8 mouse cellular contexts compared by ENCODE assay signal in genomic region chr1:132355841-132356242, GRCm38 (mm10). TPM values are rescaled to one million over a fixed set of nuclear protein-coding genes. Genes with fewer than 3 reads are reported as not detected.
A peak's percentile ranks its signal among the peaks of the same experiment; 100 is the strongest.
DNase-seq lines count a peak whose midpoint lies in the region; ATAC-seq and TF ChIP-seq lines count a peak whose summit lies in the region.

No protein-coding gene starts in this region.

- 0 out of 2 replicates have a peak, but pooled peaks cover 3% of the 10 kb centered on the region for H3K9me3 ChIP-seq in heart, embryonic 13.5 days
- no peaks in the 10 kb centered on the region for H3K9me3 ChIP-seq in kidney, postnatal 0 days (replicated peaks; ENCODE audit: low read length)
- peaks cover 3% of the 10 kb centered on the region for H3K9me3 ChIP-seq in liver, embryonic 13.5 days (replicated peaks)
- H3K9me3 ChIP-seq in neural tube, embryonic 12.5 days: no peaks in the 10 kb centered on the region
- no peaks in the 10 kb centered on the region for H3K9me3 ChIP-seq in stomach, postnatal 0 days (ENCODE audit: control insufficient read depth, low read length)

- WGBS in heart, embryonic 13.5 days: 0% methylated on average over 3 of the region's 3 CpGs
- 0% methylated on average over 3 of the region's 3 CpGs for WGBS in kidney, postnatal 0 days
- WGBS in liver, embryonic 13.5 days (ENCODE audit: insufficient replicate concordance): 2% methylated on average over 3 of the region's 3 CpGs
- under 1% methylated on average over 3 of the region's 3 CpGs for WGBS in neural tube, embryonic 12.5 days
- WGBS in stomach, postnatal 0 days: 5% methylated on average over 3 of the region's 3 CpGs

- TF ChIP-seq EP300 in stomach, postnatal 0 days (optimal IDR thresholded peaks at IDR 0.05): no peak

- H3ac ChIP-seq in C2C12 (ENCODE audit: control insufficient read depth, insufficient read length, low read depth): no peak overlapping the region

- no peak overlapping the region for H3K4me3 ChIP-seq in C2C12 (ENCODE audit: insufficient read depth, poor library complexity, severe bottlenecking)
- no peak overlapping the region for H3K4me3 ChIP-seq in bone marrow macrophage, adult 2 months (ENCODE audit: insufficient read depth, low read length)
- H3K4me3 ChIP-seq in embryonic fibroblast, embryonic 13.5 days (ENCODE audit: insufficient read depth, low read length): no peak overlapping the region
- H3K4me3 ChIP-seq in heart, embryonic 13.5 days: no peak overlapping the region
- H3K4me3 ChIP-seq in kidney, postnatal 0 days (replicated peaks; ENCODE audit: low read depth, low read length): no peak overlapping the region
- no peak overlapping the region for H3K4me3 ChIP-seq in liver, embryonic 13.5 days (replicated peaks)
- no peak overlapping the region for H3K4me3 ChIP-seq in neural tube, embryonic 12.5 days
- no peak overlapping the region for H3K4me3 ChIP-seq in stomach, postnatal 0 days (ENCODE audit: low read depth, low read length)

- peaks cover 25% of the 10 kb centered on the region for H3K36me3 ChIP-seq in C2C12 (ENCODE audit: control insufficient read depth, insufficient read depth)
- peaks cover 42% of the 10 kb centered on the region for H3K36me3 ChIP-seq in heart, embryonic 13.5 days
- H3K36me3 ChIP-seq in kidney, postnatal 0 days (ENCODE audit: insufficient read depth, low read length): peaks cover 20% of the 10 kb centered on the region
- peaks cover 75% of the 10 kb centered on the region for H3K36me3 ChIP-seq in liver, embryonic 13.5 days
- peaks cover 40% of the 10 kb centered on the region for H3K36me3 ChIP-seq in neural tube, embryonic 12.5 days
- H3K36me3 ChIP-seq in stomach, postnatal 0 days (ENCODE audit: control insufficient read depth, insufficient read depth, low read length): 0 out of 2 replicates have a peak, but pooled peaks cover 7% of the 10 kb centered on the region

- peak; percentile 26; the same call in 1 of the 2 replicates for ATAC-seq in heart, embryonic 13.5 days (ENCODE audit: extremely low read depth, insufficient number of reproducible peaks, low FRiP score, low TSS enrichment)
- ATAC-seq in kidney, postnatal 0 days (replicated peaks; ENCODE audit: low FRiP score, low read depth): 0 out of 2 replicates have a peak, but pooled peaks have one; percentile 37
- peak; percentile 21 for ATAC-seq in liver, embryonic 13.5 days (ENCODE audit: low read depth)
- ATAC-seq in neural tube, embryonic 12.5 days (ENCODE audit: low FRiP score, low read depth): peak; percentile 70
- ATAC-seq in stomach, postnatal 0 days (ENCODE audit: low FRiP score, low TSS enrichment): peak; percentile 66

- no peak for TF ChIP-seq POLR2A in bone marrow macrophage, adult 2 months (IDR thresholded peaks at IDR 0.05; ENCODE audit: borderline replicate concordance, low read depth, low read length)
- no peak for TF ChIP-seq POLR2A in embryonic fibroblast, embryonic 13.5 days (IDR thresholded peaks at IDR 0.05; ENCODE audit: low read depth, low read length)

- no peaks in the 10 kb centered on the region for H3K79me2 ChIP-seq in C2C12 (ENCODE audit: control insufficient read depth, insufficient read depth)

- H3K27me3 ChIP-seq in C2C12 (ENCODE audit: control insufficient read depth, insufficient read depth, insufficient read length): no peaks in the 10 kb centered on the region
- H3K27me3 ChIP-seq in heart, embryonic 13.5 days (replicated peaks): no peaks in the 10 kb centered on the region
- no peaks in the 10 kb centered on the region for H3K27me3 ChIP-seq in kidney, postnatal 0 days (ENCODE audit: insufficient read depth, low read length)
- no peaks in the 10 kb centered on the region for H3K27me3 ChIP-seq in liver, embryonic 13.5 days
- H3K27me3 ChIP-seq in neural tube, embryonic 12.5 days (replicated peaks): no peaks in the 10 kb centered on the region
- H3K27me3 ChIP-seq in stomach, postnatal 0 days (ENCODE audit: control insufficient read depth, insufficient read depth, low read length): no peaks in the 10 kb centered on the region

- H3K4me2 ChIP-seq in heart, embryonic 13.5 days: no peak overlapping the region
- no peak overlapping the region for H3K4me2 ChIP-seq in kidney, postnatal 0 days (ENCODE audit: low read length)
- H3K4me2 ChIP-seq in liver, embryonic 13.5 days: no peak overlapping the region
- H3K4me2 ChIP-seq in neural tube, embryonic 12.5 days (replicated peaks): no peak overlapping the region
- no peak overlapping the region for H3K4me2 ChIP-seq in stomach, postnatal 0 days (replicated peaks; ENCODE audit: low read depth)

- H3K4me1 ChIP-seq in bone marrow macrophage, adult 2 months (ENCODE audit: control insufficient read depth, insufficient read depth, low read length): peaks cover 3% of the 10 kb centered on the region; the same call in 1 of the 2 replicates
- peaks cover 9% of the 10 kb centered on the region; the same call in 1 of the 2 replicates for H3K4me1 ChIP-seq in embryonic fibroblast, embryonic 13.5 days (ENCODE audit: control insufficient read depth, insufficient read depth, low read length)
- H3K4me1 ChIP-seq in heart, embryonic 13.5 days: peaks cover 35% of the 10 kb centered on the region
- peaks cover 6% of the 10 kb centered on the region; the same call in 1 of the 2 replicates for H3K4me1 ChIP-seq in kidney, postnatal 0 days (replicated peaks; ENCODE audit: insufficient read depth, low read length)
- peaks cover 70% of the 10 kb centered on the region for H3K4me1 ChIP-seq in liver, embryonic 13.5 days (replicated peaks)
- peaks cover 6% of the 10 kb centered on the region for H3K4me1 ChIP-seq in neural tube, embryonic 12.5 days
- no peaks in the 10 kb centered on the region for H3K4me1 ChIP-seq in stomach, postnatal 0 days (replicated peaks; ENCODE audit: control insufficient read depth, insufficient read depth)

- peak; percentile 77 for TF ChIP-seq CTCF in C2C12 (IDR thresholded peaks at IDR 0.05; ENCODE audit: control insufficient read depth, insufficient read depth, insufficient read length)
- TF ChIP-seq CTCF in bone marrow macrophage, adult 2 months (IDR thresholded peaks at IDR 0.05; ENCODE audit: low read depth, low read length): peak; percentile 89
- TF ChIP-seq CTCF in embryonic fibroblast, embryonic 13.5 days (IDR thresholded peaks at IDR 0.05; ENCODE audit: borderline replicate concordance, insufficient read depth, low read length): peak; percentile 78
- TF ChIP-seq CTCF in kidney, postnatal 0 days (IDR thresholded peaks at IDR 0.05; ENCODE audit: low read depth): peak; percentile 99
- TF ChIP-seq CTCF in stomach, postnatal 0 days (IDR thresholded peaks at IDR 0.05; ENCODE audit: low read depth): peak; percentile 100

- DNase-seq in kidney, postnatal 0 days (ENCODE audit: low spot score): peak; percentile 93
- DNase-seq in liver, embryonic 13.5 days: peak; percentile 69
- peak; percentile 89 for DNase-seq in stomach, postnatal 0 days (ENCODE audit: low spot score)

- no peaks in the 10 kb centered on the region for H3K79me3 ChIP-seq in C2C12 (ENCODE audit: low read depth)

- H3K27ac ChIP-seq in bone marrow macrophage, adult 2 months (ENCODE audit: insufficient read depth, low read depth, low read length): no peak overlapping the region
- H3K27ac ChIP-seq in embryonic fibroblast, embryonic 13.5 days (ENCODE audit: insufficient read depth, low read length): no peak overlapping the region
- H3K27ac ChIP-seq in heart, embryonic 13.5 days (replicated peaks): 0 out of 2 replicates have a peak overlapping the region, but pooled peaks have one; percentile 24
- peak overlapping the region; percentile 60; the same call in 1 of the 2 replicates for H3K27ac ChIP-seq in kidney, postnatal 0 days
- 0 out of 2 replicates have a peak overlapping the region, but pooled peaks have one; percentile 26 for H3K27ac ChIP-seq in liver, embryonic 13.5 days
- no peak overlapping the region for H3K27ac ChIP-seq in neural tube, embryonic 12.5 days
- no peak overlapping the region for H3K27ac ChIP-seq in stomach, postnatal 0 days (replicated peaks)

- no peak overlapping the region for H3K9ac ChIP-seq in heart, embryonic 13.5 days
- no peak overlapping the region for H3K9ac ChIP-seq in kidney, postnatal 0 days (ENCODE audit: low read depth, low read length)
- H3K9ac ChIP-seq in liver, embryonic 13.5 days: no peak overlapping the region
- H3K9ac ChIP-seq in neural tube, embryonic 12.5 days: no peak overlapping the region
- no peak overlapping the region for H3K9ac ChIP-seq in stomach, postnatal 0 days (ENCODE audit: low read length)

RNA-seq across cellular contexts. Expression of gene Tmcc2, which starts 35.2 kb away (rescaled TPM):
- 37.3 TPM for polyA plus RNA-seq in C2C12 (2012; fragmentation: generic; extraction: Trizol)
- polyA plus RNA-seq in bone marrow macrophage, adult 2 months (2012; ENCODE audit: insufficient read depth, insufficient read length, missing spikeins): 9.3 and 11.2 TPM in 2 replicates
- polyA plus RNA-seq in embryonic fibroblast, embryonic 13.5 days (2011; ENCODE audit: insufficient read length, low read depth, missing spikeins): 11.6 and 12.6 TPM in 2 replicates
- 31.5 and 35.8 TPM in 2 replicates for polyA plus RNA-seq in heart, embryonic 13.5 days (2015; fragmentation: Nextera tagmentation; extraction: Ambion mirVana)
- 4.3 and 4.5 TPM in 2 replicates for polyA plus RNA-seq in kidney, postnatal 0 days (2015; fragmentation: Nextera tagmentation; extraction: Ambion mirVana)
- polyA plus RNA-seq in liver, embryonic 13.5 days (2015; fragmentation: Nextera tagmentation; extraction: Ambion mirVana): 456 and 511 TPM in 2 replicates
- polyA plus RNA-seq in neural tube, embryonic 12.5 days (2016; fragmentation: Nextera tagmentation; extraction: Ambion mirVana): 38.0 and 42.4 TPM in 2 replicates
- 2.4 and 2.6 TPM in 2 replicates for polyA plus RNA-seq in stomach, postnatal 0 days (2015; fragmentation: Nextera tagmentation; extraction: Ambion mirVana)

RNA-seq across cellular contexts. Expression of gene Nuak2, which starts 39.9 kb away (rescaled TPM):
- 11.7 TPM for polyA plus RNA-seq in C2C12 (2012; fragmentation: generic; extraction: Trizol)
- polyA plus RNA-seq in bone marrow macrophage, adult 2 months (2012; ENCODE audit: insufficient read depth, insufficient read length, missing spikeins): 22.6 and 24.5 TPM in 2 replicates
- polyA plus RNA-seq in embryonic fibroblast, embryonic 13.5 days (2011; ENCODE audit: insufficient read length, low read depth, missing spikeins): 9.2 and 14.2 TPM in 2 replicates
- 2.0 and 2.2 TPM in 2 replicates for polyA plus RNA-seq in heart, embryonic 13.5 days (2015; fragmentation: Nextera tagmentation; extraction: Ambion mirVana)
- polyA plus RNA-seq in kidney, postnatal 0 days (2015; fragmentation: Nextera tagmentation; extraction: Ambion mirVana): 8.7 and 9.6 TPM in 2 replicates
- polyA plus RNA-seq in liver, embryonic 13.5 days (2015; fragmentation: Nextera tagmentation; extraction: Ambion mirVana): 1.6 and 1.8 TPM in 2 replicates
- polyA plus RNA-seq in neural tube, embryonic 12.5 days (2016; fragmentation: Nextera tagmentation; extraction: Ambion mirVana): 21.8 and 22.8 TPM in 2 replicates
- 4.5 and 6.2 TPM in 2 replicates for polyA plus RNA-seq in stomach, postnatal 0 days (2015; fragmentation: Nextera tagmentation; extraction: Ambion mirVana)

RNA-seq across cellular contexts. Expression of gene Klhdc8a, which starts 57.4 kb away (rescaled TPM):
- polyA plus RNA-seq in C2C12 (2012; fragmentation: generic; extraction: Trizol): 19.0 TPM
- not detected in 2 replicates for polyA plus RNA-seq in bone marrow macrophage, adult 2 months (2012; ENCODE audit: insufficient read depth, insufficient read length, missing spikeins)
- polyA plus RNA-seq in embryonic fibroblast, embryonic 13.5 days (2011; ENCODE audit: insufficient read length, low read depth, missing spikeins): 10.5 and 16.1 TPM in 2 replicates
- 0.34 and 0.63 TPM in 2 replicates for polyA plus RNA-seq in heart, embryonic 13.5 days (2015; fragmentation: Nextera tagmentation; extraction: Ambion mirVana)
- polyA plus RNA-seq in kidney, postnatal 0 days (2015; fragmentation: Nextera tagmentation; extraction: Ambion mirVana): 4.1 and 5.0 TPM in 2 replicates
- polyA plus RNA-seq in liver, embryonic 13.5 days (2015; fragmentation: Nextera tagmentation; extraction: Ambion mirVana): 0.03 and 0.06 TPM in 2 replicates
- 3.3 and 4.0 TPM in 2 replicates for polyA plus RNA-seq in neural tube, embryonic 12.5 days (2016; fragmentation: Nextera tagmentation; extraction: Ambion mirVana)
- polyA plus RNA-seq in stomach, postnatal 0 days (2015; fragmentation: Nextera tagmentation; extraction: Ambion mirVana): 0.31 and 0.34 TPM in 2 replicates

Comparison
In these comparisons a context has a peak if more than half of its experiments do, and no peak if none do; other contexts are left out.
1. H3K27ac ChIP-seq: peak in heart, embryonic 13.5 days (single experiment), kidney, postnatal 0 days (single experiment) and liver, embryonic 13.5 days (single experiment); none in bone marrow macrophage, adult 2 months (single experiment), embryonic fibroblast, embryonic 13.5 days (single experiment), neural tube, embryonic 12.5 days (single experiment) and stomach, postnatal 0 days (single experiment).
2. RNA of gene Tmcc2, which starts 35.2 kb away (polyA plus RNA-seq): 456 to 511 TPM in liver, embryonic 13.5 days; 38.0 to 42.4 TPM in neural tube, embryonic 12.5 days, 37.3 TPM in C2C12 (single experiment), 31.5 to 35.8 TPM in heart, embryonic 13.5 days, 11.6 to 12.6 TPM in embryonic fibroblast, embryonic 13.5 days, 9.3 to 11.2 TPM in bone marrow macrophage, adult 2 months, 4.3 to 4.5 TPM in kidney, postnatal 0 days and 2.4 to 2.6 TPM in stomach, postnatal 0 days; every median in the first group is over 10 times any median in the second.
3. Peak in every context shown above with its lines, with median percentiles within 50 percentile points of each other: CTCF ChIP-seq, ATAC-seq and DNase-seq.